Mouse (Mus musculus): Measurements from ENCODE around the gene Setdb1.
"Not testable (repeated sequence)": the region's sequence is repeated elsewhere in the genome, so short reads cannot be mapped to it uniquely, and the experiment has no call there.

Setdb1 gene

GRCm38 (mm10) chr3:95356701-95357449 is at the start of gene Setdb1:
TSS of gene Setdb1 (minus strand) at chr3:95357202.
- peak; percentile 99 for DNase-seq

GRCm38 (mm10) chr3:95402741-95403140 is 45.7 kb upstream of the Setdb1 start, which contains the start of gene 4930558C23Rik:
TSS of gene 4930558C23Rik (minus strand) at chr3:95402841.
- DNase-seq: no peak

- peak in 1 of 2 experiments; percentile 11 for DNase-seq
Observed at GRCm38 (mm10) chr3:95394385-95394784, 37.4 kb upstream of the Setdb1 start.

- DNase-seq: no peak
Observed at GRCm38 (mm10) chr3:95385401-95386075, 28.5 kb upstream of the Setdb1 start.

- no peak for DNase-seq
Observed at GRCm38 (mm10) chr3:95373208-95373607, 16.2 kb upstream of the Setdb1 start.

- DNase-seq: no peak
Observed at GRCm38 (mm10) chr3:95370101-95370500, 13.1 kb upstream of the Setdb1 start.

- not testable (repeated sequence) for DNase-seq
Observed at GRCm38 (mm10) chr3:95360276-95360675, 3.3 kb upstream of the Setdb1 start.

- DNase-seq: peak in 1 of 2 experiments; percentile 4
Observed at GRCm38 (mm10) chr3:95357746-95358145, 744 bp upstream of the Setdb1 start.

- DNase-seq: not testable (repeated sequence)
Observed at GRCm38 (mm10) chr3:95355911-95356544, 974 bp downstream of the Setdb1 start.

GRCm38 (mm10) chr3:95349491-95349890 is 7.5 kb downstream of the Setdb1 start:
- DNase-seq: peak; percentile 43 to 60

- not testable (repeated sequence) for DNase-seq
Observed at GRCm38 (mm10) chr3:95348343-95348742, 8.7 kb downstream of the Setdb1 start.

- no peak for DNase-seq
Observed at GRCm38 (mm10) chr3:95346454-95346853, 10.5 kb downstream of the Setdb1 start.

GRCm38 (mm10) chr3:95343356-95344000 is 13.5 kb downstream of the Setdb1 start:
- DNase-seq: not testable (repeated sequence)

GRCm38 (mm10) chr3:95338251-95338650 is 18.8 kb downstream of the Setdb1 start:
- DNase-seq: no peak

- DNase-seq: no peak
Observed at GRCm38 (mm10) chr3:95337345-95337744, 19.7 kb downstream of the Setdb1 start.

GRCm38 (mm10) chr3:95331528-95331927 is 25.5 kb downstream of the Setdb1 start:
- no peak for DNase-seq

GRCm38 (mm10) chr3:95328803-95329404 is 28.1 kb downstream of the Setdb1 start:
- no peak for DNase-seq

GRCm38 (mm10) chr3:95324454-95325144 is 32.4 kb downstream of the Setdb1 start:
- DNase-seq: no peak

GRCm38 (mm10) chr3:95323429-95323828 is 33.6 kb downstream of the Setdb1 start:
- DNase-seq: no peak

- no peak for DNase-seq
Observed at GRCm38 (mm10) chr3:95319701-95320625, 37.0 kb downstream of the Setdb1 start.

- DNase-seq: no peak
Observed at GRCm38 (mm10) chr3:95319110-95319509, 37.9 kb downstream of the Setdb1 start.

Data from cerebellum, postnatal 10 days (tissue).